Mouse (Mus musculus) megakaryocyte, embryonic 14.5 days (primary cell): ENCODE data around the gene Zkscan5.

Source experiments
- FLI1 ChIP-seq: IDR thresholded peaks from 2 replicates; pipeline ENCODE4 v1.6.1; 2012; ENCODE audit warnings: low read length, inconsistent platforms, mixed read lengths
- GATA1 ChIP-seq: IDR thresholded peaks from 3 replicates; pipeline ENCODE4 v1.6.1; 2012; ENCODE audit warnings: mixed read lengths, low read length, inconsistent platforms, borderline replicate concordance

GRCm38 (mm10) chr5:145190875-145191798, 13.2 kb upstream of the Zkscan5 start:
- TF ChIP-seq GATA1 (no peak), FLI1 (no peak)
